Mouse (Mus musculus): Measurements from ENCODE around the gene Itpkb.

GRCm38 (mm10) chr1:180403357-180403693 is 73.0 kb downstream of the Itpkb start:
- TF ChIP-seq POLR2A (IDR thresholded peaks at IDR 0.05; ENCODE audit: borderline replicate concordance, low read depth, low read length) = no peak
- no peak for TF ChIP-seq CTCF (IDR thresholded peaks at IDR 0.05; ENCODE audit: low read depth, low read length)
